Mouse (Mus musculus) stomach, postnatal 0 days (tissue): ENCODE measurements around the gene Flnb.

ENCODE experiments used
- CTCF ChIP-seq: IDR thresholded peaks from 2 replicates; pipeline ENCODE4 v1.5.1; 2016; ENCODE audit warnings: antibody characterized with exemption, low read depth, mild to moderate bottlenecking, moderate library complexity
- EP300 ChIP-seq: optimal IDR thresholded peaks from 2 replicates; pipeline ENCODE3; 2016; ENCODE audit warnings: antibody characterized with exemption

DNA sequence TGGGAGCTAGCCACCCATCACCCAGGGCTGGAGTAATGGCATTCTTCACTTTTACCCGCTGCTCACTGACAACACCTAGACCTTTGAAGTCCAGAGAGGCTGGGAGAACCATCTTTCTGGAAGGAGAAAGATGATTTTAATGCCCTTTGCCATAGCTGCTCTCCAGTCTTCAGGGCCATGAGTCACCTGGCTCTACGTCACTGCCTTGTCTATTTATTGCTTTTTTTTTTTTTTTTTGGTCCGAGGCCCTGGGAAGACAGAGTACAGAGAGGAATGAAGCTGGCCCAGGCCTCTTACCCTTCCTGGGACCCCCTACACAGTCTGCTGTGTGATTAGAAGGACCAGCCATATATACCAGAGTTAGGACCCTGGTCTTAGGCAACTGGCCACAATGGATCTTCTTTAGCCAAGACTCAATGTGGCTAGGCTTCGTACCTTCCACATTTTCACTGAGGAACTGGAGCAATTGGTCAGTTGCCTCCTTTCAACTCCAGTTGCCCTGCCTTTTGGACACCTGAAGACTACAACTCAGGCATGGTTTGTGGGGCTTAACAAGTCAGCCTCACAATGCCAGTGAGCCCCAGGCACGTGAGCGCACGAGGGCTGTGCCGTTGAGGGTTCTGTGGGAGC, 42.9 kb downstream of the Flnb start:
- no peak for TF ChIP-seq CTCF
- TF ChIP-seq EP300, result no peak
